Mouse (Mus musculus): ENCODE measurements around the gene 1700037C18Rik.

The 1700037C18Rik gene

DNA sequence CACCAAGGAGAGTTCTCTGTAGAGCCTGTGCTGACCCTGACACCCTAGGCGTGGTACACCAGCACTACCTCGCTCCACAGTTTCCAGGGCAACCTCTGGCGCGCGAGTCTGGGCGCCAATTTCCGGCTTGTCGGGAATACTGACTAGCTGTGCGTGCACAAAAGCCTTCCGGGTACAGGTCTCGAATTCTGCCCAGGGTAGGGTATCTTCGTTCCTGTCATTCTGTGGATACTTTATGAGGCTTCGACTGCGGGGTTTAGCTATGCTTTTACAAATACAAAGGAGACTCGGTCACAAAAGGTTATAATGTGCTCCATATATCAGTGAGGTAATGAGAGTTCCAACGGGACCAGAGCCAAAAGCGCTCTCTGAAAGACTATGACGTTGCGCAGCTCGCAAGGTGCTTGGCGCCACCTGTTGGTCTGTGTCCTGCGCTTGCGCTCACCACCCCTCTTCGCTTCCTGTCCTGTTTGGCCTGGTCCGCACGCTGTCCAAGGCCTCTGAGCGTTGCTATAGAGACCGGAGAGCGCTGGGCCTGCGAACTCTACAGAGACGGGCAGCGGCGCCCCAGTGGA is at the start of gene 1700037C18Rik, which contains the start of gene Cluap1:
1700037C18Rik (minus strand) TSS at position 153 of the 575 bp plus-strand sequence.
Cluap1 (plus strand) TSS at position 265 of the 575 bp plus-strand sequence.
- peak; percentile 96 for DNase-seq (ENCODE audit: low spot score)

DNA sequence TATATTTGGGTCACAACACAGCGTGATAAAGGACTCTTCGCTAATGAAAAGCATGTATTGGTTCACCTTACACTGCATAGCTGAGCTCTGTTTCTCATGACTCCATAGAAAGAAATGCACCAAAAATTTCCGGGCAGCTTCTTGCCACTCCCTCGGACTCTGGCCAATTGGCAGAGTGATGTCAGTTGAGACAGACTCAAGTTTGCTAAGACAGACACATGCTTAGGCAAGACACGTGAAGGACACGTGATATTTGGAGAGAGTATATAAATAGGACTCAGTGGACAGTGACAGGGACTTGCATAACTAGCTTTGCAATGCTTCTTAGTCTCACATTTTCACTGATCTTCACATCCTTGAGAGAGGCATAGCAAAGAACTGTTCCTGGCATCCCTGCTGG is 47.9 kb upstream of the 1700037C18Rik start:
- DNase-seq (ENCODE audit: low spot score): no peak

DNA sequence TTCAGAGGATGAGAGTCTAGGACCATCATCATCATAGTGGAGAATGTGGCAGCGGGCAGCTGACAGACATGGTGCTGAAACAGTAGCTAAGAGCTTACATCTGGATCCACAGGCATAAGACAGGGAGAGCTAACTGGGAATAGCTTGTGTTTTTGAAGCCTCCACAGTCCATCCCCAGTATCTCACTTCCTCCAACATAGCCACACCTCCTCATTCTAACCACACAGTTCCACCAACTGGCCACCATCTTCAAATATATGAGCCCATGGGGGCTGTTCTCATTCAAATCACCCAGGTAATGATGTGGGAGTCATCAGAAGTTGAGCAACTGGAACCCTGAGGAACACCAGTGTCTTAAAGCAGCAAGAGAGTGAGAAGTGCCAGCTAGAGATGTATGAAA is 42.7 kb upstream of the 1700037C18Rik start:
- no peak for DNase-seq (ENCODE audit: low spot score)

DNA sequence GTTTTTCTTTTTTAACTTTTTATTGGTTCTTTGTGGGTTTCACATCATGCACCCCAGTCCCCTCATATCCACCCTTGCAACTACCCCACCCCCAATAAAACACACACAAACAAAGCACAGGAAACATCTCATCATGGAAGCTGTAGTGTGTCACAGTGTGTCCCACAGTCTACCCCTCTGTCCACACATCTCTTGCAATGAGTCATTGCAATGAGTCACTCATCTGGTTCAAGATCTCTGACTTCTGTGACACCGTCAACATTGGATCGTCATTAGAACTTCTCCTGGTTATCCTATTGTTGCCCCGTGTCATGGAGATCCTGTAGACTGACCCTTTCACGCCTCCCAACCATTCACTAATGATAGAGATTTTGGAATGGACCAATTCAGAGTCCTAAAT is 26.2 kb upstream of the 1700037C18Rik start:
- DNase-seq (ENCODE audit: low spot score): no peak

DNA sequence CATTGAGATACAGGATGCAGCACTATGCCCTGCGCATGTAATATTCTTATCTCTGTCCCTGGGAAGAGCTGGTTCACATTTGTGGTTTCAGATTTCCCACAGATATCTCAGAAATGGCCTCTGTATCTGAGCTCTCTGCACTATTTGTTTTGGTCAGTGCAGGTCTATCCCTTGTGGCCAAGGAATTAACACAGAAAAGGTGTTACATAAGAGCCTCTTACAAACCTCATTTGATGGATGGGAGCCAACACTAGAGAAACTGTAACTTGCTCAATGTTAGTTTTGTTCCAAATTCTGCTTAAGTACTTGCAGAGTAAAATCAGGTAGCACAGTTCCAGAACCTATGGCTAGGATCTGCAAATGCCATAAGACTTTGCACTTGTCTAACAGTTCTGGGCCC is 25.6 kb upstream of the 1700037C18Rik start:
- no peak for DNase-seq (ENCODE audit: low spot score)

DNA sequence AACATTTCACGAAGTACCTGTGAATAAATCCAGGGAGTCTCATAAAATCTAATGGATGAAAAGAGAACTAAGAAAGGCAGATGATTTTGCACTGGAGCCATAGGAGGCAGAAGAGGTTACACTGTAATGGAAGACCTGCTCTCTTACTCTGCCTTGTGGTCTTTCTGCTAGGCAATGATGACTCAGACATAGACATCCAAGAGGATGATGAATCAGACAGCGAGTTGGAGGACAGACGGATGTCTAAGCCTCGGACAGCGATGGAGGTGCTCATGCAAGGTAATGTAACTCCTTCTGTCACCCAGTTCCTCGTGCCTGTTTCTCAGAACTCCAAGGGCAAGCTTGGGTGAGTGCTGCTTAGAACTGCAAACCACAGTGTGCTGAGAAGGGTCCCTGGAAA is 25.0 kb upstream of the 1700037C18Rik start:
- DNase-seq (ENCODE audit: low spot score): no peak

DNA sequence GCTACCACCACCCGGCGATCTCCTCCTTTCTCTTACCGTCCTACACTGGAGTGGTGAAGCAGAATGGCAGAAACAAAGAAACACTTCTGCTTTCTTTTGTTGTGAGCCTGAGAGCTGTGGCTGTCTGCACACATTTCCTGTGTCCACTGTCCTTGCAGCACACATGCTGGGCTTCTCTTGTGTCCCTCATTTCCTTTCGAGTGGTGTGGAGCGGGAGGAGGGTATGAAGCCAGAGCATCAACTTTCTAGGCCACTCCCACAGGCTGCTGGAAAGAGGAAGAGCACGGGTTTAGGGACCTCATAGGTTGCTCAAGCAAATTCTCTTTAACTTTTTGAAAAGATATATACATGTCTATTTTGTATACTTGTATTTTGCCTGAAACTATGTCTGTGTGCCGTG is 20.7 kb upstream of the 1700037C18Rik start:
- no peak for DNase-seq (ENCODE audit: low spot score)

DNA sequence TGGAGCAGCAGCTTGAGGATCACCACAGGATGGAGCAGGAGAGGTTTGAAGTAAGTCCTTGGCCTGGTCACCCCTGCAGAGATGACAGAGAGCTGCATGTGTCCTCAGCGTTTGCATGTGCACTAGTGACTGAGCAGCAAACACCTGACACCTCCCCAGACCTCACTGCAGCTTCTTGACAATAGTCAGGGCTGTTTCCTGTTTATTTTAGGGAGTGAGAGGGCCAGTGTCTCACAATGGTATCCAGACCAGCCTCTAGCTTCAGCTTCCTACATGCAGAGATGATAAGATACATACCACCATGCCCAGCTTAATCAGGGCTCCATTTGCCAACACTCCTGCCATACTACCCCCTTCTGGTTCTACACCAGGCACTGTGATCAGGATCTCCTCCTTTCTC is 20.1 kb upstream of the 1700037C18Rik start:
- no peak for DNase-seq (ENCODE audit: low spot score)

DNA sequence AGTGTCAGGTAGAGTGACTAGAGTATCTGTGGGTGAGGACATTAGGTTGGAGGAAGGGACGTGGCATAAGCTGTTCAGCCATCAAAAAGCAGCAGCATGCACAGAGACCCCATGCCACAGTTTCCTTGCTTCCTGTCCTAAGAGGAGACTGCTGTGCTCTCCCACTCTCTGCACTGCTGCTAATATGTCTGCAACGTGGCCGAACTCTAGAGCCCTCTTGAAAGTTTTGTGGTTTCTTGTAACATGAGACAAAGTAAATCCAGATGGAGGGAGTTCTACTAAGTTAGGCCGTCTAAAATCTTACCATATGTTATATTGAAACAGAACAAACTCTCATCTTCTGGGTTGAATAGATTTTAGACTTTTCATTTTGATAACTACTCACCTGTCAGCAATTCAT is 15.5 kb upstream of the 1700037C18Rik start:
- no peak for DNase-seq (ENCODE audit: low spot score)

DNA sequence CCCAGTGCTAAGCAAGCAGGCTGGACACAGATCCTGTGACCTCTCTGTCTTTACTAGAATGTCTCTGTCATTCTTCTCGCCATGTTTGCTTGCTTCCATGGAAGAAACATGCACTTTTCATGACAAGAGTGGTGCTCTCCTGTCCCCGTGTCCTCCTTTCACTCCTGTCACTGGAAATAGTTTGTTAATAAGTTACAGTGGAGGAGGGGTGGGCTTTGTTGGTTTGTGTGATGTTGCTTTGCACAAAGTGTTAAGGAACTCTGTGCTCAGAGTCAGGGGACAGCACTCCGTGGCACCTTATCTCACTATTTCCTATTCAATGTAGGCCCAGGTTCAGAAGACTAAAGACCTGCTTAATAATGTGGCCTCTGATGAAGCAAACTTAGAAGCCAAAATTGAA is 15.0 kb upstream of the 1700037C18Rik start:
- no peak for DNase-seq (ENCODE audit: low spot score)

DNA sequence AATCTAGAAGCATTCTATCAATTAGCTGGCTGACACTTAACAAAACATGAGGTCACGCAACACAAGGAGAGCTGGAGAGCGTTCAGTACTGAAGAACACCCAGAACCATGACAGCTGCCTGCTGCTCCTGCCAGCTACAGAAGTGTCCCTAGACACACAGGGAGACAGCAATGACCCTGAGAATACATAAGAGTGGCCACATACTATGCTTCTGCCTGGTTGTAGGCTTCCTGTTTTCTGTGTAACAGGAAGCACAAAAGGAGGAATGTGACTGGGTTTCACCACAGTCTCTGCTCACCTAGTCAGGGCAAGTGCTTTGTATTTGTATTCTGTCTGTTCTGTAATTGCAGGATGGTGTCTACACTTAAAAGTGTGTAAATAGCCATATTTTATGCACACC is 12.3 kb upstream of the 1700037C18Rik start:
- no peak for DNase-seq (ENCODE audit: low spot score)

DNA sequence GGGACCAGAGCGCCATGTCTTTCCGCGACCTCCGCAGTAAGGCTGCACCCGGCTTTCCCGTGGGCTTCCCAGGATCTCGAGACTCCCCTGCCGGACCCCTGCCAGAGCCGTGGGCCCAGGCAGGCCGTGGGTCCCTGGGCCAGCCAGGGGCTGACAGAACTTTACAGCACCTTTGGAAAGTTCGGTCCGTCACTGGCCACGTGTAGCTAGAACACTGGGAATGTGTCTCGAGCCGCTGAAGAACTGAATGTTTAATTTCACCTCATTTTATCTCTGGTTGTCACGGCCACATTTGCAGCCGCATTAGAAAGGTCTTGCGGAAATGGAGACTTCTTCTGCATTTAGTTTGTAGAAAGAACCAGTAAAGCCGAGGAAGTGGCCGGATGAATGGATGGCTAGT is 629 bp upstream of the 1700037C18Rik start:
- DNase-seq (ENCODE audit: low spot score): no peak

DNA sequence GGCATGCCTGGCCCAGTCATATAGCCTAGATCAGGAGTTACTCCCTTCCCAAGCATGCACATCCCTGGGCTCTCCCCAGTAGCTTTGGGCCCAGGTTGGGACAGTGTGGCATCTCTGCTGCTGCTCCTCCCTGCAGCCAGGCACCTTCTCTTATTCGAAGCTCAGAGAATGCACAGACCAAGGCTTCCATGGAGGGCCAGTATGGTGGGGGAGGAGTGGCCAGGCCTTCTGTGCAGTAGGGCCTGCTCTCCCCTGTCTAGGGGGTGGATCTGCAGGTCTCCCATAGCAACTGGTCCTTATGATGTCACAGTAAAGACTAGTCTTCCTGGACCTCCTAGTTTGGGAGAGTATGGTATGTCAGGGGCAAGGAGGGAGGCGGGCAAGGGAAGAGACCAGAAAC is 1.0 kb downstream of the 1700037C18Rik start:
- DNase-seq (ENCODE audit: low spot score): no peak

DNA sequence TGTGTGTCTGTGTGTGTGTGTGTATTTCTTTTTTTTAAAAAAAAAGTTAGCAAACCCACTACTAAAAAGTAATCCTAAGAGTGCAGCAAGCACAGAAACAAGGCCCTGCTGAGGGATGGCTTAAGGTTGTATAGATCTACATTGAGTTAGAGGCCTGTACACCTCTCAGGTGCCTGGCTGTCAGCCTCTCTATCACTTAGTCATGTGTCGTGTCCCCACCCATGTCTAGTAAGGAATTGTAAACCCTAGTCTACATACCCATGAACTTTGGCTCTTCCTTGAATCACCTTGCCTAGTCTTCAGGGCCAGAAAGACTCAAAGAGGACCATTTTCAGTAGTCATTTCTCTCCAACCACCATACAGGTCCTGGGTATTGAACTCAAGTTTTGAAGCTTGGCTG is 11.9 kb downstream of the 1700037C18Rik start:
- no peak for DNase-seq (ENCODE audit: low spot score)

DNA sequence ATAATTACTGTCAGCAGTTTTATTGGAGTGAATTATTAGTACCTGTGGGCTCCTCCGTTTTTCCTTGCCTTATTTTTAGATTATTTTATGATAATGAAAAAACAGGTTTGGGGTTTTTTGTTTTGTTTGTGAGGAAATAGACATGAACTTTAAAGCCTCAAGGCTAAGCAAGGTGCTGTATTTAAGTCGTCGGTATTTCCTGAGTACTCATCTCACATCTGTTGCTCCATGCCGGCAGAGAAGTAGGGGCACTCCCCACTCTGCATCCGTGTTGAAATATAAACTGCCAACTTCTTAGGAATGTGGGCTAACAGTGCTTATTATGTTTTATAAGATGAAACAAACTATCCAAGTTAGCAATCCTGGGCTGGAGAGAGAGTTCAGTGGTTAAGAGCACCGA is 12.4 kb downstream of the 1700037C18Rik start:
- DNase-seq (ENCODE audit: low spot score): no peak

DNA sequence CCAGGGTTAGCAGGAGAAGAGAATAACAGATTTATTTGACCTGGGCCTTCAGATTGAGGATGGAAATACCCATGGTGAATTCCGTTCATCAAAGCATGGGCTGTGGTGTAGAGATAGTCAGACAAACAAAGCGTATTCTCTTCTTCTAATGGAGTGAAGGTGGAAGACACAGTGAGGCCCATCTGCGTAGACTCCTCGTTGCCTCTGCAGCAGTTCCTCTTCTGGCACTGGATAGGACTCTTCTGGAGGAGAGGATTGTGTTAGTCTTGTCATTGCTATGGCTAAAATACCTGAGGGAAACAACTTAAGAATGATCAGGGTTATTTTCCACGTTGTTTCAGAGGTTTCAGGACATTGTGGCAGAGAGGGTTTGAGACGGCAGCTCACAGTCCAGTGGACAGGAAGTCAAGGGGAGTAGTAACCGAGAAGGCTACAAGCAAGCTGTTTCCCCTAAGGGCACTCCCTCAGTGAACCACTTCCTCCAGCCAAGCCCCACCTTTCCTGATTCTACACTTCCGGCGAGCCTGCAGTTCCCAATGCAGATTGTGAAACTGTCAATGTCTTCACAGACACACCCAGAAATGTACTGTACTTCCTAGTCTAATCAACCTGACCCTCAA is 13.2 kb downstream of the 1700037C18Rik start:
- DNase-seq (ENCODE audit: low spot score): no peak

DNA sequence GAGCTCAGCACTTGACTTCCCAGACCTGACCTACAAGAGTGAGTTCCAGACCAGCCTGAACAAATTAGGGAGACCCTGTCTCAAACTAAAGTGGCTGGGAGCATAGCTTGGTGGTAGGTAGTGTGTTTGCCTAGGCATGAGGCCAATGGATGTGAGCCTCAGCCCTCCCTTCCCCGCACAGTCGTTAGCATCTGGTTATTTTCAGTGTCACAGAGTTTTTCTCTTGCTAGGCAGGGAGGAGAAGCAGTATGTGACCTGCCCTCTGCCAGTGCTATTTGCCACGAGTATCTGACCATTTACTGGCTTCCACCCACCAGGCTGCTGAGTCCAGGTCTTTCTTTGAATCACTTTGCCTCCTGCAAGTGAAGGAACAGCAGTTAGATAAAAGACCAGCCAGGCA is 14.8 kb downstream of the 1700037C18Rik start:
- no peak for DNase-seq (ENCODE audit: low spot score)

DNA sequence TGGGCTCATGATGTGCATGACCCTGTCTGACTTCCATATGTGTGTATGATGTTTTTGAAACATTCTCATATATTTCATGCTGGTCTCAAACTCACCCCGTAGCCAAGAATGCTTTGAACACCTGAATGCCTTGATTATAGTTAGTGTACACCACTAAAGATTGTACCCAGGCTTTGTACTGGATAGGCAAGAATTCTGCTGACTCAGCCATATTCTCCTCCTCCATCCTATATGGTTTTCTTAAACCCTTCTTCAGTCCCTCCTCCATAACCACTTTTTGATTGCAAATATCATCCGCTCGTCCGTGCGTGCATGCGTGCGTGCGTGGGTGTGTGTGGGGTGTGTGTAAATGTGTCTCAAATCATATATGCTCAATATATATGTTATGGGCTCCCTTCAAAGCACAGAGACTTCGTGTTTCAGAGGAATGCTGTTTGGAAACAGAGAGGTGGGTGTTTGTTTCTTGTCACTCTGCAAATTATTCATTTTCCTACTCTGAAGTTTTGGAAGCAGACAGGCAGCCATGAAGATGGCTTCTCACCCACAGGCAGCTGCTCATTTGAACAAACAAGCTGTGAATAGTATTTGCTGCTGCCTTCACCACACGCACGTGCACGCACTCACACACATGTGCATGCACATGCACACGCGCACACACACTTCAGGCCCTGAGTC is 16.7 kb downstream of the 1700037C18Rik start:
- DNase-seq (ENCODE audit: low spot score): no peak

DNA sequence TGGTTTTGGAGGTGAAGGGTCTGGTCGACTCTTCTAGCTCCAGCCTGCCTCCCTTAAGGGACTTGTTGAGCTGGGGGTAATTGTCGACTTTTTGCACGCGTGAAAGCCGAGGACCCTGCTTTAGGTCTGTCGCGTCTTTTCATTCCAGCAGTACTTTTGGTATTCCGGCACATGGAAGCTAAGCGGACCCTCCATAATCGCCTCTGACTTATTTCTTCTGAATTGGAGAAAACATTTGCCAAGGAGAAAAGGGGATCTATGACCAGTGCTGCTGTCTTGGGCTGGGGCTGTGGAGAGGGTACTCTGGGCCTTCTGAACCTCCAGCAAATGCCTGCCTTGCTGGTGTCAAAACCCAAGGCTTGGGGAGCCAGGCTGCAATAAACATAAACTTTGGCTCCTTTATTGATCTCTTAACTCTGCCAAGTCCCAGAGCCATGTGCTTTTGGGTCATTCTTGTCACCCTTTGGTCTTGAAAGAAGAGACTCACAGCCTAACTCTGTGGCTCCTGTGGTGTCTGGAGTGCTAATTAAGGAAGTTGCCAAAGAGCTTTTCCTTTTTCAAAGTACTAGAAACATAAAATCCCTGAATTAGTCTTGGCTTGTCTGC is 23.3 kb downstream of the 1700037C18Rik start:
- DNase-seq (ENCODE audit: low spot score): no peak

DNA sequence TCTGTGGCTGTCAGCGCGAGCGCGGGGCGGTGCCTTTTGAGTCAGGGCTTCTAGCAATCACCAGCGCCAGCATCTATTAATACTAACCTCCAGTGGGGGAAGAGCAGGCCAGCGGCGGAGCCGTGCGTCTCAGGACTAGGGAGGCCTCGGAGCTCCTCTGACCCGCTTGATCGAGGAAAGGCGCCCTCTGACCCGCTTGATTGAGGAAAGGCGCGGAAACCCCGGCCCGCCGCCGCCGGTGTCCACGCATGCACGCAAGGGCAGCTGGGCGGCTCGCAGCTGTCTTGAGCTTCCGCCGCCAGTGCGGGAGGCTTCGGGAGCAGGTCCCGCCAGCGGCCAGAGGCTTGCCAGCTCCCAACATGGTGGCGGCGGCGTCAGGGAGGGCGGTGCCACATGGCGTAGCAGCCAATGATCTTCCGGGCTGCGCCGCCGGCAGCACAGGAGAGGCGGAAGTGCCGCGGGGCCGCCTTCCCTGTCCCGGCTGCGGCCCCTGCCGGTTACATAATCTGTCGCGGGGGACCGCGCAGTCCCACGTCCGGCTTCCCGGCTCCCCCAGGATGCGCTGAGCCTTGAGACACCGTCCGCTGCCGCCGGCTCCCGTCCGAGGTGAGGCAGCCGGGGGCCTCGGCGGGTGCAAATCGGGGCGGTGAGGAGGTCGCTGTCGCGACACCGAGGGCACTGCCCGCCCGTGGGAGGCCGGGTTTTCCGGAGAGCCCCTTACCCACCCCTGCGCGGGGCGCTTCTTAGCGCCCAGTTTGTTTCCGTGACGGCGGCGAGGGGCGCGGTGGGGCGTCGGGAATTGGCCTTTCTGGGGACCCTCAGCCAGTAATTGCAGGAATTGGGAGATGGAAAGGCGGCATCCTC is 24.1 kb downstream of the 1700037C18Rik start, which contains the start of the genes Zfp597 and Gm20695:
Zfp597 (minus strand) TSS at position 361 of the 864 bp plus-strand sequence.
Gm20695 (plus strand) TSS at position 448 of the 864 bp plus-strand sequence.
- DNase-seq (ENCODE audit: low spot score): peak; percentile 96

DNA sequence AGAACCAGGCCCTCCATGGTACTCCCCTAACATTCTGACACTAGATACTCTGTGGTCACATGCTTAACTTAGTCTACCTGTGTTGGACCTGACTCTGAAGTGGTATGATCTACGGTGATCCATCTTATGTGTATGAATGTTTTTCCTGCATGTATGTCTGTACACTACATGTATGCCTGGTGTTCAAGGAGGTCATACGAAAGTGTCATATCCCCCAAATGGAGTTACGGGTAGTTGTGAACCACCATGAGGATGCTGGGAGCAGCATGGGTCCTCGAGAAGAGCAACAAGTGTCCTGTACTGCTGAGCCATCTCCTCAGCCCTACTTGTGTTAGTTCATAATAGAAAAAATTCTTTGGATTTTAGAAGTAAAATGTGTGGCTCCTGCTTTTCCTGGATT is 32.1 kb downstream of the 1700037C18Rik start:
- no peak for DNase-seq (ENCODE audit: low spot score)
